Mouse (Mus musculus) C2C12 (cell line): Measurements from ENCODE around the gene Smarcal1.

Source experiments
- CTCF ChIP-seq: IDR thresholded peaks from one replicate; pipeline ENCODE4 v1.5.1; 2011; ENCODE audit not compliant: control insufficient read depth, insufficient read depth, insufficient read length
- MYOG ChIP-seq: IDR thresholded peaks from one replicate; pipeline ENCODE4 v1.6.1; 2011; ENCODE audit not compliant: control insufficient read depth, insufficient read length; ENCODE audit errors: extremely low read depth

- TF ChIP-seq CTCF, result no peak
- no peak for TF ChIP-seq MYOG
Observed at GRCm38 (mm10) chr1:72592350-72592749, 9.3 kb downstream of the Smarcal1 start.
